ENCODE assay signal across 15 mouse cellular contexts in genomic region chr8:54185336-54185735, GRCm38 (mm10).
"Had no signal": no experiment of that assay in that cellular context is flagged by ENCODE, and none has a peak within 500 bp of the region (broad histone marks: within the 10 kb centered on the region; RNA-seq: fewer than 3 reads in every experiment).

No protein-coding gene starts in this region.

- H3K4me2 ChIP-seq: neural tube, embryonic 15.5 days; stomach, embryonic 15.5 days had no signal

- H3K27ac ChIP-seq: neural tube, embryonic 15.5 days; stomach, embryonic 15.5 days; stomach, postnatal 0 days had no signal

- H3K4me3 ChIP-seq: neural tube, embryonic 15.5 days; stomach, embryonic 15.5 days had no signal

- H3K4me1 ChIP-seq: neural tube, embryonic 15.5 days; stomach, embryonic 15.5 days had no signal

- H3K9ac ChIP-seq: neural tube, embryonic 15.5 days; stomach, embryonic 15.5 days had no signal

- H3K36me3 ChIP-seq: neural tube, embryonic 15.5 days; stomach, embryonic 15.5 days had no signal

- DNase-seq: retina, postnatal 1 day; right cerebral cortex, adult 18-20 months; right cerebral cortex, postnatal 14 days; right cerebral cortex, postnatal 25 days; right cerebral cortex, postnatal 4 days; spleen, adult 18-20 months; thymus, adult 18-20 months; thymus, adult 2 months; thymus, postnatal 14 days; thymus, postnatal 25 days; thymus, postnatal 36 days; thymus, postnatal 4 days had no signal

- H3K9me3 ChIP-seq: neural tube, embryonic 15.5 days; stomach, embryonic 15.5 days had no signal

- H3K27me3 ChIP-seq: neural tube, embryonic 15.5 days; stomach, embryonic 15.5 days had no signal
